ENCODE assay signal across 8 mouse cellular contexts in the genomic region with DNA sequence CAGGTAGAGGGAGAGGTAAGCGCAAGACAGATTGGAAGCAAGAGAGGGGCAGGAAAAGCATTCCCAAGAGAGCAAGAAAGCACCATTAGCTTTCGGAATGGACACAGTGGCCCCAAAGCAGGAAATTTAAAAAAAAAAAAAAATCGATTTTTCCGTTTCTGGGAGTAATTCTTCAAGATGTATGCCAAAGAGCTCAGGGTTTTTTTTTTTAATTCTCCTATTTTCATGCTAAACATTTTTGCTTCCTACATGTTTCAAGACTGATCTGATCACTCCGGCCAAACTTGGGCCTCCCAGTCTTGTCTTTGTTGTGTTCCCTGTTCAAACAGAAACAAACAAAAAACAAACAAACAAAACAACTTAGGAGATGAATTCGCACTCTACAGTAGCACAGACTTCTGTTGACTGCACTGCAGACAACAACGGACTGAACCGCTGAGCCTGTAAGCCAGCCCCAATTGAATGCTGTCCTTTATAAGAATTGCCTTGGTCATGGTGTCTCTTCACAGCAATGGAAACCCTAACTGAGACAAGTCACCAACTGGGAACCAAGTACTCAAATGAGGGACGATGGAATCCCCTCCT. TPM values are rescaled to one million over a fixed set of nuclear protein-coding genes. Genes with fewer than 3 reads are reported as not detected.
DNase-seq lines count a peak whose midpoint lies in the region; ATAC-seq and TF ChIP-seq lines count a peak whose summit lies in the region.

No protein-coding gene starts in this region.

- no peaks in the 10 kb centered on the region for H3K27me3 ChIP-seq in thymus, adult 2 months (ENCODE audit: control insufficient read depth, insufficient read depth, low read length)
- no peaks in the 10 kb centered on the region for H3K27me3 ChIP-seq in limb, embryonic 15.5 days
- no peaks in the 10 kb centered on the region for H3K27me3 ChIP-seq in stomach, postnatal 0 days (ENCODE audit: control insufficient read depth, insufficient read depth, low read length)

- H3K9ac ChIP-seq in limb, embryonic 15.5 days, result peak overlapping the region; percentile 63
- H3K9ac ChIP-seq in stomach, postnatal 0 days (ENCODE audit: low read length), result peak overlapping the region; percentile 74

- no peak for ATAC-seq in limb, embryonic 15.5 days (ENCODE audit: insufficient number of reproducible peaks, low FRiP score, low TSS enrichment, low read depth)
- no peak for ATAC-seq in stomach, postnatal 0 days (ENCODE audit: low FRiP score, low TSS enrichment)

- peak overlapping the region; percentile 79 for H3K4me2 ChIP-seq in limb, embryonic 15.5 days
- peak overlapping the region; percentile 72 for H3K4me2 ChIP-seq in stomach, postnatal 0 days (replicated peaks; ENCODE audit: low read depth)

- DNase-seq in gastrocnemius, adult 2 months, result no peak
- DNase-seq in gastrocnemius, postnatal 36 days, result no peak
- DNase-seq in thymus, adult 2 months, result no peak
- no peak for DNase-seq in thymus, adult 18-20 months
- DNase-seq in stomach, postnatal 0 days (ENCODE audit: low spot score), result no peak
- no peak for DNase-seq in urinary bladder, postnatal 25 days (ENCODE audit: low spot score)
- no peak for DNase-seq in layer of hippocampus, postnatal 25 days (ENCODE audit: extremely low spot score in 1 of 2, low spot score in 1 of 2)

- TF ChIP-seq POLR2A in thymus, adult 2 months (IDR thresholded peaks at IDR 0.05; ENCODE audit: control insufficient read depth, extremely low read depth, insufficient read depth, low read length, poor library complexity), result no peak

- H3K36me3 ChIP-seq in thymus, adult 2 months (ENCODE audit: control insufficient read depth, insufficient read depth, low read length), result no peaks in the 10 kb centered on the region; the same call in 1 of the 2 replicates
- 0 out of 2 replicates have a peak, but pooled peaks cover 5% of the 10 kb centered on the region for H3K36me3 ChIP-seq in limb, embryonic 15.5 days
- H3K36me3 ChIP-seq in stomach, postnatal 0 days (ENCODE audit: control insufficient read depth, insufficient read depth, low read length), result no peaks in the 10 kb centered on the region

- H3K4me1 ChIP-seq in thymus, adult 2 months (replicated peaks; ENCODE audit: control insufficient read depth, insufficient read depth, low read length), result peaks cover 6% of the 10 kb centered on the region
- H3K4me1 ChIP-seq in limb, embryonic 15.5 days, result peaks cover 4% of the 10 kb centered on the region
- H3K4me1 ChIP-seq in stomach, postnatal 0 days (replicated peaks; ENCODE audit: control insufficient read depth, insufficient read depth), result no peaks in the 10 kb centered on the region

- TF ChIP-seq EP300 in stomach, postnatal 0 days (optimal IDR thresholded peaks at IDR 0.05), result no peak

- no peaks in the 10 kb centered on the region for H3K9me3 ChIP-seq in limb, embryonic 15.5 days
- no peaks in the 10 kb centered on the region for H3K9me3 ChIP-seq in stomach, postnatal 0 days (ENCODE audit: control insufficient read depth, low read length)

- WGBS in thymus, adult 2 months, result 44% methylated on average over 9 of the region's 9 CpGs
- WGBS in limb, embryonic 15.5 days, result 41% methylated on average over 9 of the region's 9 CpGs
- WGBS in stomach, postnatal 0 days, result 32% methylated on average over 9 of the region's 9 CpGs

- peak overlapping the region; percentile 92 for H3K4me3 ChIP-seq in gastrocnemius, adult 2 months
- peak overlapping the region; percentile 92 for H3K4me3 ChIP-seq in thymus, adult 2 months (ENCODE audit: control insufficient read depth, insufficient read depth, low read length)
- peak overlapping the region; percentile 74 for H3K4me3 ChIP-seq in limb, embryonic 15.5 days
- peak overlapping the region; percentile 74 for H3K4me3 ChIP-seq in stomach, postnatal 0 days (ENCODE audit: low read depth, low read length)

- H3K27ac ChIP-seq in gastrocnemius, adult 2 months, result peak overlapping the region; percentile 90
- H3K27ac ChIP-seq in thymus, adult 2 months (ENCODE audit: control insufficient read depth, insufficient read depth, low read length), result peak overlapping the region; percentile 10
- H3K27ac ChIP-seq in limb, embryonic 15.5 days, result peak overlapping the region; percentile 86
- H3K27ac ChIP-seq in stomach, postnatal 0 days (replicated peaks), result peak overlapping the region; percentile 85

- intact Hi-C loops in gastrocnemius, adult 2 months (cut with DNase I), result no loop called here
- intact Hi-C loops in gastrocnemius, postnatal 36 days (cut with DNase I), result no loop called here

- TF ChIP-seq CTCF in gastrocnemius, adult 2 months (IDR thresholded peaks at IDR 0.05), result no peak
- TF ChIP-seq CTCF in thymus, adult 2 months (IDR thresholded peaks at IDR 0.05; ENCODE audit: borderline replicate concordance, control insufficient read depth, extremely low read depth, insufficient read depth, low read length, poor library complexity), result no peak
- no peak; the same call in 1 of the 2 replicates for TF ChIP-seq CTCF in stomach, postnatal 0 days (IDR thresholded peaks at IDR 0.05; ENCODE audit: low read depth)

RNA-seq across cellular contexts. Expression of a gene that starts 0.7 kb away (rescaled TPM):
- 1 to 10 TPM; 2.3 to 2.6 TPM for total RNA-seq in gastrocnemius, adult 2 months (2021)
- total RNA-seq in gastrocnemius, postnatal 36 days (2021), result 1 to 10 TPM; 2.5 to 2.8 TPM
- polyA plus RNA-seq in thymus, adult 2 months (2012; rRNA removed), result 8.8 and 9.1 TPM in 2 replicates
- 9.7 TPM in 2 replicates for polyA plus RNA-seq in limb, embryonic 15.5 days (2015; fragmentation: Nextera tagmentation; extraction: Ambion mirVana)
- 9.2 and 9.4 TPM in 2 replicates for polyA plus RNA-seq in stomach, postnatal 0 days (2015; fragmentation: Nextera tagmentation; extraction: Ambion mirVana)
- total RNA-seq in layer of hippocampus, postnatal 25 days (2021), result 1 to 10 TPM; 2.0 to 2.3 TPM

RNA-seq across cellular contexts. Expression of a gene that starts 0.8 kb away (rescaled TPM):
- total RNA-seq in gastrocnemius, adult 2 months (2021), result 1 to 10 TPM; 1.5 TPM
- 1 to 10 TPM in 1 of 2 experiments, under 1 TPM in 1; 0.86 to 2.3 TPM for total RNA-seq in gastrocnemius, postnatal 36 days (2021)
- polyA plus RNA-seq in thymus, adult 2 months (2012; rRNA removed), result 6.2 and 6.4 TPM in 2 replicates
- polyA plus RNA-seq in limb, embryonic 15.5 days (2015; fragmentation: Nextera tagmentation; extraction: Ambion mirVana), result 8.9 and 9.7 TPM in 2 replicates
- 3.5 and 3.6 TPM in 2 replicates for polyA plus RNA-seq in stomach, postnatal 0 days (2015; fragmentation: Nextera tagmentation; extraction: Ambion mirVana)
- total RNA-seq in layer of hippocampus, postnatal 25 days (2021), result 1 to 10 TPM; 4.3 to 5.3 TPM

RNA-seq across cellular contexts. Expression of a gene that starts 45.5 kb away (rescaled TPM):
- total RNA-seq in gastrocnemius, adult 2 months (2021), result 10 to 100 TPM in 1 of 2 experiments, 1 to 10 TPM in 1; 9.5 to 10.0 TPM
- total RNA-seq in gastrocnemius, postnatal 36 days (2021), result 1 to 10 TPM; 7.2 to 8.0 TPM
- 20.1 and 23.0 TPM in 2 replicates for polyA plus RNA-seq in thymus, adult 2 months (2012; rRNA removed)
- polyA plus RNA-seq in limb, embryonic 15.5 days (2015; fragmentation: Nextera tagmentation; extraction: Ambion mirVana), result 87.4 and 88.8 TPM in 2 replicates
- polyA plus RNA-seq in stomach, postnatal 0 days (2015; fragmentation: Nextera tagmentation; extraction: Ambion mirVana), result 87.8 and 92.4 TPM in 2 replicates
- 10 to 100 TPM; 49.2 to 53.3 TPM for total RNA-seq in layer of hippocampus, postnatal 25 days (2021)

Comparison
In these comparisons a context has a peak if more than half of its experiments do, and no peak if none do; other contexts are left out.
1. H3K27ac ChIP-seq: peak in every context shown above with its lines; median percentile 90 in gastrocnemius, adult 2 months; 86 in limb, embryonic 15.5 days; 85 in stomach, postnatal 0 days; 10 in thymus, adult 2 months.
2. RNA of a gene that starts 45.5 kb away (total RNA-seq): 49.2 to 53.3 TPM in layer of hippocampus, postnatal 25 days; 9.5 to 10.0 TPM in gastrocnemius, adult 2 months and 7.2 to 8.0 TPM in gastrocnemius, postnatal 36 days; every median in the first group is over 4 times any median in the second.
3. Peak in every context shown above with its lines, with median percentiles within 50 percentile points of each other: H3K4me3 ChIP-seq.